Mouse (Mus musculus) gastrocnemius, postnatal 4 days (tissue): Measurements from ENCODE around the gene Rapgef4. TPM values are rescaled to one million over a fixed set of nuclear protein-coding genes. Genes with fewer than 3 reads are reported as not detected.
A peak's percentile ranks its signal among the peaks of the same experiment; 100 is the strongest.
"Not testable (repeated sequence)": the region's sequence is repeated elsewhere in the genome, so short reads cannot be mapped to it uniquely, and the experiment has no call there.

Experiments
- DNase-seq, 2 experiments: peaks; one replicate each; pipeline ENCODE4 v3.0.0; 2021 to 2022; ENCODE audit warnings: low spot score in 2 of 2, mixed read lengths in 2 of 2
- total RNA-seq, 2 experiments: library from RNA; stranded (reverse); gene quantifications; 2 replicates each; pipeline ENCODE4 v1.2.3; 2021

The Rapgef4 gene
- total RNA-seq, 2 experiments from 2014 or later = 5.8 to 6.1 TPM

DNA sequence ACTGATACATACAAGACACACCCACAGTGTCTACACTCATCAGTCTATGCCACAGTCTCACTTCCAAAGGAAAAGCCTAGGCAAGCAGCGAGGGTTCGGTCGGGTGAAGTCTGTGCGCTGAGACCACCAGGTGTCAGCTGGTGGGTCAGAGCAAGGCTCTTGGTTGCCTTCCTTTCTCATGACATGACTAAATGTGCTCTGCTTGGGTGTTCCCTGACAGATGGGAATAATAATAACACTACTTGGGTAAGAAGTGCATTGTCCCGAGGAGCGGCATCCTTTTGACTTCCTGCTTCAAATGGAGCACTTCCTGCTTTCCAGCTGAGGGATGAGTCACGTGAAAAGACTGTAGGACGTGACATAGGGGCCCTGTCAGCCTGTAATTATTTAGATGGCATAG lies 89.0 kb downstream of the Rapgef4 start:
- no peak for DNase-seq

DNA sequence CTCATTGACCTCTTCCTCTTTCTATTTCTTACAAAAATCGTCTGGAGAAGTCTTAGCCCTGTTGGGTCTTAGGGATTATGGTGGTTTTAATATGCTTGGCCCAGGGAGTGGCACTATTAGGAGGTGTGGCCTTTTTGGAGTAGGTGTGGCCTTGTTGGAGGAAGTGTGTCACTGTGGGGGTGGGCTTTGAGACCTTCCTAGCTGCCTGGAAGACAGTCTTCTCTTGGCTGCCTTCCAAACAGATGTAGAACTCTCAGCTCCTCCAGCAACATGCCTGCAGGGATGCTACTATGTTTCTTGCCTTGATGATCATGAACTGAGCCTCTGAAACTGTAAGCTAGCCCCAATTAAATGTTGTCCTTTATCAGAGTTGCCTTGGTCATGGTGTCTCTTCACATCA lies 92.1 kb downstream of the Rapgef4 start:
- DNase-seq = not testable (repeated sequence)

DNA sequence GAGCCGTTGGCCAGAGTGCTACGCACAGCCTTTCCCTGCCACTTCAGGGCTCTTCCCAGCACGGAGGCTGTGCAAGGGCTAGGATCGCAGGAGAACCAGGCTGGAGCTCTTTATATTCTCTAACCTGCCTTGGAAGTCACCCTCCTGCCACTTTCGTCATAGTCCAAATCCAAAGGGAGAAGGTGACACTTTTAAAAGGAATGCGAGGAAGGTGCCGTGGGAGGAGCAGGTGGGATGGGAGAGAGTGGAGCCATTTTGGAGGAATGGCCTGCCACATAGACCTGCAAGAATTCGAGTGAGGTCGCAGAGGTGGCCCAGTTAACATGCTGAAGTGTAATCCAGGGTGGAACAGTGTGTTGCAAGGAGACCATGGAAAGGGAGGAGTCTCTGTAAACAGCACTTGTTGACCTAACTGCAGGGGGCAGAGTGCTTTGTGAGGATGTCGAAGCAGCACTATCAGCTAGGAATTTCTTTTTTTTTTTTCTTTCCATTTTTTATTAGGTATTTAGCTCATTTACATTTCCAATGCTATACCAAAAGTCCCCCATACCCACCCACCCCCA lies 94.0 kb downstream of the Rapgef4 start:
- DNase-seq = no peak

DNA sequence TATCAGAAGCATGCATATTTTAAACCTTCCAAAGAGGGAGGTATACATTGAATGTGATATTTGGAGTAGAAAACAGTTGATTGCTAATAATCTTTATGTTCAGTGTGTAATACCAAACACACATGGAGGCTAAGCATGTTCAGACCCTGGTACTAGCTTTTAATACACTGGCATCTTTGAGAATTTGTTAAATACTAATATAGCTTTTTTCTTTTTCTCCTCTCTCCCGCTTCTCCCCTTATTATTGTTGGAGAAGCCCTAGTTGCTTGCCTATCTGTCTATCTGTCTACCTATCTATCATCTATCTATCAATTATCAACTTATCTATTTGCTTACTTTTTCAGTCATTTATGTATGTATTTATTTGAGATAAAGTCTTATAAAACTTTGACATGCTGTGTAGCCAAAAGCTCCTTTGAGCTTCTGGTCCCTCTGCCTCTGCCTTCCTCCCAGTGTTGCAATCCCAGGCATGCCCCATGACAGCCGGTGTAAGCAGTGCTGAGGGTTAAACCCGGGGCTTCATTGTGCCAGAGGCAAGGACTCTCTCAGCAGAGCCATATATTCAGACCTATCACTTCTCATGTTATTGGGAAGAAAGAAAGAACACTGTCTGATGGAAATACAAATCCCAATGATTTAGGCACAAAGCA lies 96.6 kb downstream of the Rapgef4 start:
- DNase-seq = no peak

DNA sequence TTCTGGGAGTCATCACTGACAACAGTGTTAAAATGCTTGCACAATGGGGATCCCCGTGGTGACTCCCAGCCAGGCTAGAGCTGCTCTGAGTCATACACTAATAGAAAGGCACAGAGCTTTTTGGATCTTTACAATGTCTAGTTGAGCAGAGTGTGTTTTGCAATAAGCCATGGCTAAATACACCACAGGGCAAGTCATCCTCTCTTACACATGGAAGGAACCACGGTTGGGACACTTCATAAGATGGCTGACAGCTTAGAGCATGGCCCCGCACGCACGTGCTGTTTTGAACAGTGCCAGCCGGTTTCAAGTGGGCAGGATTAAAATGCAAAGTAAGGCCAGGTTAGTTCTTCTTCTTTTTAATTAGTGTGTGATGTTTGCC lies 97.1 kb downstream of the Rapgef4 start:
- DNase-seq = no peak

DNA sequence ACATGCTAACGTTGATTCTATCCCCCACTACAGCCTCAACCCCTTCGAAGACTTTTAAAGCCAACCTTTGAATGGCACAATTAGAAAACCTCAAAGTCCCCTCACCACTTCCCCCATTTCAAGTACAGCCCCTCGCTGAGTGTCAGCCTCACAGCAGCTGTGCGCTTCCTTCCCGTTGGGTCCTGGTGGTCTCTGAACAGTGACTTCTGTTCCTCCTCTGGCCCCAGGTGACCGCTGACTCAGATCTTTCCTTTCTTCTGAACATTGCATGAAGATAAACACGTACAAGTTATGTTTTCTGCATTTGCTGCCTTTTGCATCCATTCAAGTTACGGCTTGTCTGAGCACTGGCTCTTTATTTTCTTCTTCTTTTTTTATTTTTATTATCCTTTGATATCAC lies 98.1 kb downstream of the Rapgef4 start:
- DNase-seq = no peak

DNA sequence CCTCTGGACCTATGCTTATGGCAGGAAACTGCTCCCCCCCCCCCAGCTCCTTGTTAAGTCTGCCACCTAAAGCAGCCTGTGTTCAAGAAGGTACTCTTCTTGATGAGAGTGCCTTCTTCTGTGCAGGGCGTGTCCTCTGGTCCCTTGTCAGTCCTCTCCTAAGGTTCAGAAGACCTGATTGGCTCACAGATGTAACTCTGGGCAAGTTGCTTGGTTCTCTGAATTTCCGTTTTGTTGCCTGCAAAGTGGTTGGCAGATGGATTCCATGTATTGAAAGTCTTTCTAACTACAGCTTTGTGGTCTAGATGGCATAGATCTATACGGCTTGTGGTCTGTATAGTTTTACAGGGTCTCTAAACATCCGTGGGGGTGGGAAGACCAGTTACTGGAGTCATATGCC lies 101.8 kb downstream of the Rapgef4 start:
- no peak for DNase-seq

DNA sequence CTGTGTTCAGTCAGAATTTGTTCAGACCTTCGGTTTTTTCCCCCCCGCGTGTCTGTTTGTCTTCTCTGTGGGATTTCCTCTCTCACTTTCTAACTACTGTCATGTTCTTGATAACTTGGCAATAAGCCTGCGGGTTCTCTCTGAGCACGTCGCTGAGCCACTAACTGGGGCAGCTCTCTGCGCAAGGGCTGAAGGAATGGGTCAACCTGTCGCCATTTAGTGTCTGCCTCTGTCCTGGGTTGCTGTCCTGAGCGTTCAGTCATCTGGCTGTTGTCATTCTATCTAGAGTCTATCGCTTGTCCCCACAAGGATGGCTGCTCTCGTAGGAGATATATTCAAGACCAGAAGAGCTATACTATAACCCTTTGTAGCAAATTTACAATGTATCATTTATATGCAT lies 107.8 kb downstream of the Rapgef4 start:
- no peak for DNase-seq

DNA sequence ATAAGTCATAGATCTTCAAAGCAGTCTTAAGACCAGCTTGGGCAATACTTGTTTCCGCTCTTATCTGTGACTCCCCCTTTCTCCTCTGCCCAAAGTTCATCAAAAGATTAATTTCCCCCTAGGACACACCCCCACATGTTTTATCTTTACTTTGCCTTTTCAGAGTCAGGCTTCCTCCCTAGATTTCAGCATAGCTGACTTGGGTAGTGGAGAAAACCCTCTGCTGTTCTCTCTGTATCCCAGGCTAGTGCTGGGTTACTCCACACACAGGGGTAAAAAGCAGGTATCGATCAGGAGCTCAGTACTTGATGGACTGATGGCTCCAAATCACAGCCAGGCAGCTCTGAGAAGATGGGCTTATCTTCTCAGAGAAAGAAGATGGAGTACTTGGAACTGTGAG lies 109.0 kb downstream of the Rapgef4 start:
- DNase-seq = no peak

DNA sequence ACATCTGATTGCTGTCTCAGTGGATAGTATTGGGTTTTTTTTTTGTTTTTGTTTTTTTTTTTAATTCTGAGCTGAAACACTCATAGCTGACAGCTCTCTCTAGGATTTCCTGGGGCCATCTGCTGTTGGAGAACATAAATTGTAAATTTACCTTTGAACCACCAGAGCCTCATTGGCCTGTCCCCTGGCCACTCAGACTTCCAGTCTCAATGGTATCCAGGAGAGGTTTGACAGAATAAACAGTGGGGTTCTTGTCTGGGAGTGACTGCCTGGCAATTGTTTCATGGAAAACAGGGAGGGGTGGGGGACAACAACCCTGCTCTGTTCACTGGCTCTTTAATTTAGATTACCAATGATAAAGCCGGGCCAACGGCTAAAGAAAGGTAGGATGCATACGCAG lies 111.0 kb downstream of the Rapgef4 start:
- no peak for DNase-seq

DNA sequence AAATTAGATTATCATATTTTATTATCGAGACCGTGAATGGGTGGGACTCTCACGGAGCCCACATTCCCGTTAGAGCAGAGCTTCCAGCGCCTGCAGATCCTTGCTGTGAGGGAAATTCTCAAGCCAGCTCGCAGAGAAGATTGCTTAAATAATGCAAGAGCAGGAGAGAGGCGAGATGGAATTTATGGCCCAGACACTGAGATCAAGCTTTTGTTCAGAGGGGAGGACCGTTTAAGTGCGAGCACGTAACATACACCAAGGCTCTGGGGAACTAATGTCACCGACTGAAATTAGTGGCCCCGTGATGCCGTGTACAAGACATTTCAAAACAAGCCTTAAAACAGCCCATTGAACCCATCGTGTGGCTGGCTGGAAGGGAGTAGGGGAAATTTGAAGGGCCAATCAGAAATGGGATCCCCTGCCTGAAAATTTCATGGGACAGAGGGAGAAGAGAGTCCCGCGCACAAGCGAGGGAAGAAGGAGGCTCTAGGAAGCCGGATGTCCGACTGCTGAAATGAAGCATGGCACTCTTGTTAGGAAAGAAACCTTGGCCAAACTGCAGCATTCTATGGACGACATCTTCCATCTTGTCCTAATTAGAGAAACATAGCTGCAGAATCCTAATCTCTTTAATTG lies 112.5 kb downstream of the Rapgef4 start:
- no peak for DNase-seq

DNA sequence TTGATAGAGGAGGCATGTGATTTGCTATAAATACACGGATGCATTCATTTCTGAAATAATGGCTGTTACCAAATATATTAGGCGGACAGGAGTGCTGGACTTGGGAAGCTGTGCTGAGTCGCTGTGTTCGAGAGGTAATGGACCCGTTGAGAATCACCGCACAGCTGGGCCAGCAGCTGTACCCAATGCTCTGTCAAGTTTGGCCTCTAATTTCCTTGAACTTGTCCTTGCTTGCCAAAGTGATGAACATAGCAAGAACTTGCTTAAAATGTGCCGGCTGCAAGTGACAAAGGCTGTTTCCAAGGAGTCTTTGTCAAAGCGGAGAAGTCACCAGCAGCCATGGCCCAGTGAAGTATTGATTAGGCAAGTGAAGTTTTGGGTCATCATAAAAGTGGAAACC lies 113.0 kb downstream of the Rapgef4 start:
- DNase-seq = no peak

DNA sequence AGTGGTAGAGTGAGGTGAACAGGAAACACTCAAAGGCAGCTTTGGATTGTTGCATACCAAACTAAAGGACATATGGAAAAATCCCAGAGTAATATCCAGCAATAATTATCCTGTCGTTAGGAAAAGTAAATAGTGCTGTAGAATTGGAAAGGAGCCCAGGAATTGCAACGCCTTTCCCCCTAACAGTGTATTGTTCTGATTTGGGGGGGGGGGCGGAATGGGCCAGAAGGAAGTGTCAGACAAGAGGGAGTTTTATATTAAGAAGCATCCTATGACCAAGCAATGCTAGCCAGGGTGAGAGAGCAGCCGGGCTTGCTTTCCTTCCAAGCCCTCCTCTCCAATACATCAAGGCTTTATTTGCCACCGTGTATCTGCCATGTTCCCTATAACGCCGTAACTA lies 113.4 kb downstream of the Rapgef4 start:
- no peak for DNase-seq

DNA sequence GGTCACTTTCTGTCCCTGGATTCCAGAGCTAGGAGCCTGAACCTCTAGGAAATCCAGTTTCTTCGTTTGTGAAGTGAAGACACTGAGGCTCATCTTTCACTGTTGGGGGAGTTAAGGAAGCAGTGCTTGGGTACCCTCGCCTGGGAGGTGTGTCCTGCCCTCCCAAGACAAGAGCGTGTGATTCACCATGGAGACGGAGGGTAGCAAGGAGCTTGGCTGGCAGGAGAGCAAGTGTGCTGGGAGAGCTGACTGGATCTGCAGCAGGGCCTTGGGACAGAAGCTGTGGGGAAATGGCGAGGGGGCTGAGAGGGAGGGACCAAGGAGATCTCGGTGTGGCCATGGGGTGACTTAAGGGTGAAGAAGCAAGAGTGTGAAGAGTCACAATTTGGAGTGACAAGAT lies 114.0 kb downstream of the Rapgef4 start:
- no peak for DNase-seq

DNA sequence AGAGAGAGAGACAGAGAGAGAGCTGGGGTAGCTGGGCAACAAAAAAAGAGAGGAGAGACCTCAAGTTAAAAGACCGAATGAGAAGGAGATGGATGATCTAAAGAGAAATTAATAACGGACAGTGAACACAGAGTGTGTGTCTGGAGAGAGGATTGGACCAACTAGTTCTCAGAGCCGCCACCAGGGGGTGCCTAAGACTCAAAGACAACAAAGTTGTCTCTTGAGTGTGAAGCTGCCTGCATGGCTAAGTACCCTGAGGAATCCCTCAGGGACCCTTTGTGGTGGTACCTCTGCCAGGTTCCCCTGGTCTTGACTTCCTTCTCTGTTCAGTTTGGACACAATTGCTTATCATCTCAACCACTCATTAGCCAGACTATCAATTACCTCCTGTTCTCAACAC lies 115.3 kb downstream of the Rapgef4 start:
- DNase-seq = peak in 1 of 2 experiments; percentile 44

DNA sequence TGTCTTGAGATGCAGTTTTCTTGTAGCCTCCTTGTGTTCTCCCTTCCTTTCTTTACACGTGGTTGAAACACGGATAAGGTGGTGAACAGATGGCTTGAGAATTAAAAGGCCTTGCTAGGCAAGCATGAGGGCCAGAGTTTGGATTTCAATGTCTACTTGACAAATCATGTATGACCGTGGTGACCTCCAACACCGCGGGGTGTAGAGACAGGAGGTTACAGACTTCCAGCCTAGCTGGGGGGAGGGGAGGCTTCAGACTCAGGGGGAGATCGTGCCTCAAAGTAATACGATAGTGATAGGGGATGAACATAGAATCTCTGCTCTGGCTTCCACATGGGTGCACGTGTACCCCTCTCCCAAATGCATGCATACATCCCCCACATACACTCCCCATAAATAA lies 117.3 kb downstream of the Rapgef4 start:
- DNase-seq = no peak

DNA sequence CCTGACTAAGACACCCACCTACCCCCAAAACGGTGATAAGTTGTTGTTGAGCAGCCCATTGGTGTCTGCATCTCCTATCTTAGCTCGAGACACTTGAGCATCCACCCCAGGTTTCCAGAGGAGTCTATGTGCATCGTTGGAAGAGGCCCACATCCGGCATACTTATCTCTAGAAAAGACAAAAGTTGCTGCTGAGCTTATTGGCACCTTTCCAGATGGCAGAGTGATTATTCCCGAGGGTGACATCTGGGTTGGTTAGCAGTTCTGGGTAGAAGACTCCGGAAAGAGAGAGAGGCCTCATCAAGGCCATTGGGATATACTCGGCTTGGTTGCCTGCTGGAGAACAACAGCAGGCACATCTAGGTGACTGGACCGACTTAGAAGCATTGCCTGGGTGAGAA lies 123.6 kb downstream of the Rapgef4 start:
- no peak for DNase-seq

DNA sequence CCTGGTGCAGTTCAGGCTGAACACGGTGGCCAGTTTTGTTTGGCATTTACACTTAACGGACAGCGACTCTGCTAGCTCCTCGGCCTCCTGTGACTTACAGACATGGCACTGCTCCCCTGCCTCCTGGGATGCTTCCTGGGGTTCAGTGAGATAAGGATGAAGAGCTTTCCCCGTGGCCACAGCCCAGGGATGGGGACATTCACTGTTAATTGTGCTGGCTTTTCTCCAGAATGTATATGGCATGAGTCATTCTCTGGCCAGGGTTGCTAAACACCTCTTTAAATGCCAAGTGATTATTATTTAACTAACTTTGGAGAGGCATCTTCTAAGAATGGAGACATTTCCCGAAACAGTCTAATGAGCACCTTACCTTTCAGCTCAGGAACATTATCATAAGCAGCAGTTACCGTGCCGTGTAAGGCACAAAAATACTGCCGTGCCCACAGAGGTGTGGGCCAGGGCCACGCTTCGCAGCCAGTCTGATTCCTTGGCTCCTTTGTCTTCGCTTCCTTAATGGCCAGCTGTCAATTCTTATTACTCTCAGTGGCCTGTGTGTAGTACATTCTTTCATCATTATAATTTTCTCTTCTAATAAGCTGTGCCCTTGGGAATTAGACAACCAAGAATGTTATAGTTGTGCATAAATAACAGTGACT lies 126.6 kb downstream of the Rapgef4 start:
- DNase-seq = no peak

DNA sequence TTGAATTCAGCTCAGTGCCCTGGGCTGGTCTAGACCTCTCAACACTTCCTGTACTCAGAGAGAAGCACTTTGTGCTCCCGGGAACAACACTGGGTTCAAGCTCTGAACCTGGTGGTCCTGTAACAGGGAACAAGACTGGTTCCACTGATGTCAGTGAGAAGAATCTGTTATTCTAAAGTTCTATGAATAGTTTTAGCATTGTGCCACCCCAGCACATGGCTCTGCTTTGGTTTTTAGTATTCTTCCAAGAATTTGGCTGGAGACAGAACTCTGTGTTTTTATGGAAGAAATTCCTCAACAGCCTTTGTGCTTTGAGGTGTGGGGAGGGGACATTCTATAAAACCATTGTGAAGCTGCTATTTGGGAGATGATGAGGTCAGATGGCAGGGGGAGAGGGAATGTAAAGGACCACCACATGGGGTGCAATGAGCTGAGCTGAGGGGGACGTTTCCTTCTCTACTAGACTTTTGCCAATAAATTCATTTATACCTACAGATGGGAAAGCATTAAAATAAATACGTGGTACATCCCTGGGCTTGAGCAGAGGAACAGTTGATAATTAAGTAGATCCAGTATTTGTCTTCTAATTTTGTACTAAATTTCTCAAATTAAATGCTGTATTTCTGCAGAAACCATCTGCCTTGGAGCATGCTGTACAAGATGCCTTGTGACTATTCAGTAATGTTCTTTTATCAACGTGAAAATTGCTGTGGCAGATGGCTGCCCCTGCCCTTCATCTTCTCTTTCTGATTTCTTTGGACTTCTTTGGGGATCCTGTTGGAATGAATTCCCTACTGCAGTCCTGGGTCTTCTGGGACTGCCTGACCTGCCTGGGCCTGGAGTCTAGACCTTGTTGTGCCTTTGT lies 127.6 kb downstream of the Rapgef4 start:
- no peak for DNase-seq

DNA sequence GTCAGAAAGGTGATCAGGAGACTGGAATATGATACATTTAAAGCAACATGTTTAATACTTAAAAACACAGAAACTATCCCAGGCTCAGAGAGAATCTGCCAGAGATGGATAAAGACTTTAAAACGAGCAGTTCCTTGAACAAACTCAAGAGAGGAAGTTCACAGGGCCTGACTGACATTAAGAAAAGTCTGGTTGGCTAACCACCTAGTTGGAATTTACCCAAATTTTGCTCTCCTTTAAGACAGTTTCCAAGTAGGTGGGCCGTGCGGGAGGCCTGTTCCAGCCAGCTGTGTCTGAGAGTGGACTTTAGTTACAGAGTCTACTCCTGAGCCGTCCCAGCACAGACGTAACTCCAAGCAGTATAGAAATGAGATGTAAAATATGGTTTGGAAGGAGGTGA lies 129.4 kb downstream of the Rapgef4 start:
- no peak for DNase-seq

DNA sequence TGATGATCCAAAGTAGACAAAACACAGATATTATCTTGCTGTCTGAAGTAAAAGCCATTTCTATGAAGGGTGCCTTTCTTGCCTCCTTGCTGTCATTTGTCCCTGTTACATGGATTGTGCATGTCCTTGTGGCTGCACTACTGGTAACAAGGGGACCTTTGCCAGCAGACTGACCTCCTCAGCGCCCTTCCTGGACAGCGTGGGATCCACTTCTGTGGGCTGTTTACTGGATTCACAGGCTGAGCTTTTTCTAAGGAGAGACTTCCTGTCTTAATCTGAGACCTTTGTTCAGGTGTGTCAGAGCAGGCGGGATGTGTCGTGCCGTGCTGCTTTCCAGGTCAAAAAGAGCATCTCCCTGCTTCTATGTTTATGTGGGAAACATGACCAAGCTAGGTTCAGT lies 132.7 kb downstream of the Rapgef4 start:
- no peak for DNase-seq

DNA sequence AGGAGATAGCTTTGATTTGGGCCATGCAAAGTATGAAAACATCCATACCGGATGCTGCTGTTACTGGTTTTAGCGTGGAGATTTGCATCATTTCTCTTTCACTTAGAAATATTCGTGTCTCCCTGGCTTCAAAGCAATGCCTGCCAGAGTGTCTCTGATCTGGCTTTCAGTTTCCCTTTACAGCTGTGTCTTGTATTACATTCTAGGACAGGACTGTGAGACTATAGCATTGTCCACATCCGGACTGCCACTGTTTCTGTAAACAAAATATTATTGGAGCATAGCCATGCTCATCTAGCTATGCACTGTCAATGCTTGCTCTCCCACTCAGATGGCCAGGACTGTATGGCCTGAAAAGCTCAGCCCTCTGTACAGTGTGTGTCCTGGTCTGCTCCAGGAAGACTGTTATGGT lies 133.1 kb downstream of the Rapgef4 start:
- DNase-seq = no peak
